Mouse (Mus musculus) limb, embryonic 10.5 days (tissue): ENCODE measurements around the gene Fbn1. TPM values are rescaled to one million over a fixed set of nuclear protein-coding genes. Genes with fewer than 3 reads are reported as not detected.

Experiments
- DNase-seq: peaks from one replicate; pipeline ENCODE4 v3.0.0-alpha.2; 2017; ENCODE audit warnings: low spot score
- H3K27ac ChIP-seq: fragments of 300-500 bp; sonication (generic); 2 replicates; pipeline ENCODE4 v1.5.1; 2016; ENCODE audit warnings: mild to moderate bottlenecking
- H3K27me3 ChIP-seq: fragments of 300-500 bp; sonication (generic); 2 replicates; pipeline ENCODE4 v1.6.1; 2016; ENCODE audit warnings: low read depth, mild to moderate bottlenecking; ENCODE audit not compliant: poor library complexity, severe bottlenecking
- H3K36me3 ChIP-seq: fragments of 300-500 bp; sonication (generic); 2 replicates; pipeline ENCODE4 v1.6.1; 2016; ENCODE audit warnings: mild to moderate bottlenecking, moderate library complexity
- H3K4me1 ChIP-seq: fragments of 300-500 bp; sonication (generic); 2 replicates; pipeline ENCODE4 v1.6.1; 2016
- H3K4me3 ChIP-seq: fragments of 300-500 bp; sonication (generic); 2 replicates; pipeline ENCODE4 v1.5.1; 2016; ENCODE audit warnings: mild to moderate bottlenecking, moderate library complexity
- H3K9me3 ChIP-seq: fragments of 300-500 bp; sonication (generic); replicated peaks from 2 replicates; pipeline ENCODE4 v1.6.1; 2016; ENCODE audit warnings: mild to moderate bottlenecking
- WGBS: fragments of 180-500 bp; shearing (Covaris S2); methylation state at CpG from one replicate; pipeline ENCODE4 v1.1.7; 2016; 5-methylcytosine and 5-hydroxymethylcytosine counted together
- polyA plus RNA-seq: library from polyadenylated mRNA; unstranded; fragments of >200 nt; fragmentation: Nextera tagmentation; extraction: Ambion mirVana; gene quantifications from 2 replicates; pipeline ENCODE4 v1.2.1, GENCODE M21; 2016

Fbn1 gene
- polyA plus RNA-seq, 1 experiment from 2014 or later, result 5.6 TPM

- H3K27ac ChIP-seq, result no peak overlapping the region
- no peaks in the 10 kb centered on the region for H3K4me1 ChIP-seq
- peaks cover 8% of the 10 kb centered on the region; the same call in 1 of the 2 replicates for H3K36me3 ChIP-seq
Measured at GRCm38 (mm10) chr2:125330506-125330905, 177.3 kb downstream of the Fbn1 start.

GRCm38 (mm10) chr2:125325125-125325855 lies 182.5 kb downstream of the Fbn1 start:
- Histone ChIP-seq H3K27ac (no peak overlapping the region), H3K27me3 (no peaks in the 10 kb centered on the region), H3K9me3 (no peaks in the 10 kb centered on the region), H3K4me1 (peaks cover 10% of the 10 kb centered on the region), H3K36me3 (peaks cover 6% of the 10 kb centered on the region; the same call in 1 of the 2 replicates), H3K4me3 (no peak overlapping the region)
- DNase-seq, result no peak
- 80% methylated on average over 7 of the region's 7 CpGs for WGBS

More at GRCm38 (mm10) chr2:125330506-125330905, 177.3 kb downstream of the Fbn1 start:
- Histone ChIP-seq H3K9me3 (no peaks in the 10 kb centered on the region), H3K27me3 (no peaks in the 10 kb centered on the region), H3K4me3 (no peak overlapping the region)
- no peak for DNase-seq
- WGBS, result 92% methylated on average over 10 of the region's 10 CpGs

DNA sequence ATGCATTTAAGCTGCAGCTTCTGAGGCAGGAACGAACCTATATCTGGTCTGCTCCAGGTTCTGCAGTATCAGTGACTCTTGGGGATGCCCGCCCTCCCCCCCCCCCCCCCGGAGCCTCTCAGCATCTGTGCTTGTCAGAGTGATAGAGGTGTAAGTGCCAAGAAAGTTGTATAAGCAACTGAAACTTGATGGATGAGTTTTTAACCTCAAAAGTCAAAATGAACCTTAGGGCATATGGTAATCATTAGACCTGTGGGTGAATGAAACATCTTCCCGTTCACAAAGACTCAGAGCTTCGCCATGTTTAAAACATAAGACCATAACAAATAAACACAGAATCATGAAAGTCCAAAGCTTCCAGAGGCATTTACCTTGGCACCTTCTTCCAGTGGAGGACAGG lies 183.3 kb downstream of the Fbn1 start:
- no peak for DNase-seq
- H3K4me3 ChIP-seq, result no peak overlapping the region
- WGBS, result 40% methylated on average over 5 of the region's 5 CpGs
- no peak overlapping the region for H3K27ac ChIP-seq
- H3K27me3 ChIP-seq, result no peaks in the 10 kb centered on the region
- peaks cover 10% of the 10 kb centered on the region for H3K4me1 ChIP-seq
- no peaks in the 10 kb centered on the region for H3K9me3 ChIP-seq
- H3K36me3 ChIP-seq, result peaks cover 6% of the 10 kb centered on the region; the same call in 1 of the 2 replicates

DNA sequence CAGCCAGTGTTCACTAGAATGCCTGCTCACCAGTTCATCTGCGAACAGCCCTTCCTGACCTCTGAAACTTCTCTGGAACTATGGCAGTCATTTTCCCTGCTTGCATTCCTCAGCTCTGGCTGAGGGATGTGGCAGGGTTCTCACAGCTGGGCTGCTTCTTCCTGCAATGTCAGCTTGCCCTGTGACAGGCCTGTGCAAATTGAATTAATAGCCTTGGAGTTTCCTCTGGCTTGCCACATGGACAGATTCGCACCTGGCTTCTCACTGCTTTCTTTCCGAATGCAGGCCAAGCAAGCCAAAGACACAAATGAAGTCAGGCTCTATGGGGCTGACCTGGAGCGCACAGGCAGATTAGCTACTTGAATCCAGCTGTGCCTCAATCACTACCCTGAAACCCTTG lies 184.4 kb downstream of the Fbn1 start:
- H3K27me3 ChIP-seq, result no peaks in the 10 kb centered on the region
- H3K27ac ChIP-seq, result no peak overlapping the region; the same call in 1 of the 2 replicates
- H3K4me1 ChIP-seq, result peaks cover 10% of the 10 kb centered on the region

DNA sequence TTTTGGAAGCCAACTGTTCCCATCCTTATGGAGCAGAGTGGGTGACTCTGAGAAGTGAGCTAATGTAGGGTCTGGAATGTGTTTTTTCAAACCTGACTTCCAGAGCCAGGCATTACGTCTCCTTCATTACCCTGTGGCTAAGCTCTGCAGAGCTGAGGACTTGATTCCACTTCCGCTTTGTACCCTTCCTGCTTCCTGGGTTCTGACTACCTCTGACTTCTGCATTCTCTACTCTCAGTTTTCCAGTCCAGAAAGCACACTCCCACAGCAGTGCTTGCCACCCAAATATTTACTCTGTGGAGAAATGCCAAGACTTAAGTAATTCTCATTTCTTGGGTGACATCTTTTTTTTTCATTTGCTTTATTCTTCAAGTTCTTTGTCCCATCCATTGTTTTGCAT lies 185.2 kb downstream of the Fbn1 start:
- H3K4me1 ChIP-seq, result peaks cover 10% of the 10 kb centered on the region
- no peak for DNase-seq
- H3K36me3 ChIP-seq, result peaks cover 3% of the 10 kb centered on the region; the same call in 1 of the 2 replicates
- H3K9me3 ChIP-seq, result no peaks in the 10 kb centered on the region
- no peak overlapping the region for H3K4me3 ChIP-seq
- WGBS, result 82% methylated on average over 2 of the region's 2 CpGs
- no peak overlapping the region for H3K27ac ChIP-seq
- H3K27me3 ChIP-seq, result no peaks in the 10 kb centered on the region

More for the DNA sequence above, 184.4 kb downstream of the Fbn1 start:
- peaks cover 6% of the 10 kb centered on the region; the same call in 1 of the 2 replicates for H3K36me3 ChIP-seq
- no peak overlapping the region for H3K4me3 ChIP-seq
- WGBS, result 47% methylated on average over 4 of the region's 4 CpGs
- peak; percentile 37 for DNase-seq
- no peaks in the 10 kb centered on the region for H3K9me3 ChIP-seq

DNA sequence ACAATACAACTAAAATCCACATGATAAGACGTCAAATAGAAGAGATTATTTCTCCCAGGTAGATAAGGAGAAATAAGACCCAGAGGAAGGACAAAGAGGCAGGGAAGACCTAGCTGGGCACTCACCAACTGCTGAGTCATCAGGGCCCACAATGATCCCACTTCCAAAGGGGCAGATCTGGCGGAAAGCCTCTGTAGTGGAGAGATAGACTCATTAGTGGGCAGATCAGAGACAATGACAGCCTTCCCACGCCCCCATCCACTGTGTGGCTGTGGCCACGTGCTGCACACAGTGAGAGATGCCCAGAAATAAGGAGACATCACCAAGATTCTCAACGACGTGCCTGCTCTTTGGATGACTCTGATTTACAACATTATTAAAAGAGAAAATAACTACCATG lies 186.7 kb downstream of the Fbn1 start:
- H3K9me3 ChIP-seq, result no peaks in the 10 kb centered on the region
- H3K4me3 ChIP-seq, result no peak overlapping the region
- DNase-seq, result no peak
- H3K36me3 ChIP-seq, result peaks cover 9% of the 10 kb centered on the region
- peaks cover 10% of the 10 kb centered on the region for H3K4me1 ChIP-seq
- no peak overlapping the region for H3K27ac ChIP-seq
- WGBS, result 90% methylated on average over 6 of the region's 6 CpGs
- H3K27me3 ChIP-seq, result no peaks in the 10 kb centered on the region

DNA sequence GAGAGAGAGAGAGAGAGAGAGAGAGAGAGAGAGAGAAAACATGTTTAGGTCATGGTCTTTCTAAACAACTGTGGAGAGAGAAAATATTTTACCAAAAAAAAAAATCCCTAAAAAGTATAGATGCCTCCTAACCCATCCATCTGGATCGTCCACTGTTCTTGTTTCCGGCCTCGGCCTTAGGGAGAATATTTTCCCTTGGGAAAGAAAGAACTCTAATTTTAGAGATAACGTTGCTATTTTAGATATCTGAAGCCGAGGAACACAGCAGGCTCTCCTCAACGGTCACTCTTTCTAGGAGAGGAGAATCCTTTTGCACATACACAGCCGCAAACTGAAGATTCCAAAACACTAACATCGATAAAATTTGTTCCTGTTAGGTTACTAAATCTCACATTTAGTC lies 188.1 kb downstream of the Fbn1 start:
- no peak overlapping the region for H3K4me3 ChIP-seq
- no peaks in the 10 kb centered on the region for H3K9me3 ChIP-seq
- H3K4me1 ChIP-seq, result peaks cover 8% of the 10 kb centered on the region
- peaks cover 10% of the 10 kb centered on the region for H3K36me3 ChIP-seq
- 92% methylated on average over 8 of the region's 8 CpGs for WGBS
- H3K27ac ChIP-seq, result no peak overlapping the region
- H3K27me3 ChIP-seq, result no peaks in the 10 kb centered on the region
- no peak for DNase-seq

GRCm38 (mm10) chr2:125318371-125319061 lies 189.3 kb downstream of the Fbn1 start:
- H3K27ac ChIP-seq, result no peak overlapping the region
- peaks cover 5% of the 10 kb centered on the region for H3K4me1 ChIP-seq
- H3K36me3 ChIP-seq, result peaks cover 12% of the 10 kb centered on the region
- no peak for DNase-seq
- H3K27me3 ChIP-seq, result no peaks in the 10 kb centered on the region
- H3K9me3 ChIP-seq, result no peaks in the 10 kb centered on the region
- H3K4me3 ChIP-seq, result no peak overlapping the region
- 78% methylated on average over 5 of the region's 5 CpGs for WGBS

DNA sequence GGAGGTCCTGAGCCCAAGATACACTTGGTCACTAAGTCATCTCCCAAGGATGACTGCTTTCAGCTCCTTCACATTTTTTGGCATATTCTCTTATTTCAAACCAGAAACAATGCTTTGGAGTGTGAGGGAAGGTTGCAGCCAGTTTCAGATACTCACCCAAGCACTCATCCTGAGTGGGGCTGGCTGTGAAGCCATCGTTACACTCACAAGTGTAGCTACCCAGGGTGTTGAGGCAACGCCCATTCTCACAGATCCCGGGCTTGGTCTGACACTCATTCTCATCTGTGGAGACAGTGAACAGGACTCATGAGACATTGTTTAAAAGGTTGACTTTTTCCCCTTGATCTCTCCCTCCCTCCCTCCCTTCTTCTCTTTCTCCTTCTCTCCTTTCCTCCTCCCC lies 192.6 kb downstream of the Fbn1 start:
- Histone ChIP-seq H3K4me1 (no peaks in the 10 kb centered on the region), H3K36me3 (peaks cover 17% of the 10 kb centered on the region), H3K27ac (no peak overlapping the region), H3K9me3 (no peaks in the 10 kb centered on the region), H3K4me3 (no peak overlapping the region), H3K27me3 (no peaks in the 10 kb centered on the region)
- no peak for DNase-seq
- WGBS, result 84% methylated on average over 3 of the region's 3 CpGs

DNA sequence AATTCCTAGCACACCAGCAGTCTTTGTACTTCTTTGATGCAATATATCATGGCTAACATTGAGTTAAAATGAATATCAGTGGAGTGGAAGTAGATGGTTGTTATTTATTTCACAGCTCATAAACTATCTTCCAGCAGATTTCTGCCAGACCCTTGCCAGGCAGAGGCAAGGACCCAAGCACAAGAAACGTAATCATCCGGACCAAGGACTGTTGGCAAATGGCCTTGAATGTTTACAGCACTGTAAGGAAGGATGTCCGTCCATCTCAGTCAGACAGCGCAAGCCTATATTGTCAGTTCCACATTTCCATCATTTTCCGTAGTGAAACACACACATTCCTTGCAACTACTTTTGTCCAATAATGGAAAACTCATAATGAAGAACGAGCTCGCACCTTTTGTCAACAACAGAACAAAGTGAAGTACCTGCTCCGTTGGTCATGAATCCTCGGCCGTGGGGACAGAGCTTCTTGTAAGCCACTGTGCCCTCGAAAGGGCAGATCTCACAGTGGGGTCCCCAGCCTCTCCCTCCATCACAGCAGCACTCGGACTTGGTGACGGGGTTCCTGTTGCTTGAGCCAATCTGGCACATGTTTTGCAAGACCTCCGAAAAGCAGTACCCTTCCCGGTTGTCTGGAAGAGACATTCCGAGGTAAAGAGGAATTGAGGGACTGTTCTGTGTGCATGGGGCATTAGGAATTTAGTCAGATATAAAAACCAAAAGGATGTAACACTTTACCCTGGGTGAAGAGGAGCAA lies 193.4 kb downstream of the Fbn1 start:
- no peak overlapping the region for H3K27ac ChIP-seq
- DNase-seq, result no peak
- no peaks in the 10 kb centered on the region for H3K4me1 ChIP-seq
- WGBS, result 92% methylated on average over 16 of the region's 16 CpGs
- H3K9me3 ChIP-seq, result no peaks in the 10 kb centered on the region
- no peaks in the 10 kb centered on the region for H3K27me3 ChIP-seq
- peaks cover 21% of the 10 kb centered on the region for H3K36me3 ChIP-seq
- no peak overlapping the region for H3K4me3 ChIP-seq

DNA sequence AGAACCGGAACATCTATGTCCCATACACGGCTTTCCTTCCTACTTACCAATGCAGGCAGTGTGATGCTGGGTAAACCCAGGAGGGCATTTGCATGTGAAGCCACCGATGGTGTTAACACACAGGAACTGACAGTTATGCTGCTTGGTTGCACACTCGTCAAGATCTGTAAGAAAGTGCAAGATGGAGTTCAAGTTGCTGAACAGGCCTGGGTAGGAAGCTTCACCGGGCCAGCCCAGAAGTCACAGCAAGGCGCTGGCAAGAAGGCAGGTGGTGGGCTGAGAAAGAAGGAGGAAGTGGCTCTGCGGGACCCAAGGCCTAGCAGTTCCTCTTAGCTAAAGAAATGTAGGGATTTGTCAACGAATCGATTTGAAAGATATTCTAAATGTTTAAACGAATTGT lies 198.1 kb downstream of the Fbn1 start:
- Histone ChIP-seq H3K27me3 (no peaks in the 10 kb centered on the region), H3K27ac (no peak overlapping the region), H3K36me3 (peaks cover 33% of the 10 kb centered on the region), H3K9me3 (no peaks in the 10 kb centered on the region), H3K4me1 (no peaks in the 10 kb centered on the region), H3K4me3 (no peak overlapping the region)
- no peak for DNase-seq
- WGBS, result 92% methylated on average over 10 of the region's 10 CpGs

DNA sequence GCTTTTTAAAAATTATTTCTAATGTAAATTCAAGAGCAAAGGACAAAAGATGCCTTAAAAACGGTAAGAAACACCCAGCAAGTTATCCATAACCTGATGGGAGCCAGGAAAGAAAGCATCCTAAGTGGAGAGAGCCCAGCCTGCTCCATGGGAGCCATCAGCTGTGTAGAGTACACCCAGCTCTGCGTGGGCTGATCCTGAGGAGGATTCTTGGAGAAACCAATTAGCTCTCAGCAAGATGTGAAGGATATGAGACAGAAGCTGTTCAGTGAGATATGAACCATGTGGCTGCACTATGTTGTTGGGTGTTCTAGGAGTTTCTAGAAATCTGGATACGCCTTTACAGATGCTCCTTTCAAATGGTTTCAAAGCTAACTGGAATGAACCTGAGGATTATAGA lies 202.1 kb downstream of the Fbn1 start:
- Histone ChIP-seq H3K27ac (no peak overlapping the region), H3K4me3 (no peak overlapping the region), H3K4me1 (peaks cover 7% of the 10 kb centered on the region; the same call in 1 of the 2 replicates), H3K36me3 (peaks cover 33% of the 10 kb centered on the region; the same call in 1 of the 2 replicates), H3K9me3 (no peaks in the 10 kb centered on the region), H3K27me3 (no peaks in the 10 kb centered on the region)
- DNase-seq, result no peak
- 92% methylated on average over 3 of the region's 3 CpGs for WGBS

DNA sequence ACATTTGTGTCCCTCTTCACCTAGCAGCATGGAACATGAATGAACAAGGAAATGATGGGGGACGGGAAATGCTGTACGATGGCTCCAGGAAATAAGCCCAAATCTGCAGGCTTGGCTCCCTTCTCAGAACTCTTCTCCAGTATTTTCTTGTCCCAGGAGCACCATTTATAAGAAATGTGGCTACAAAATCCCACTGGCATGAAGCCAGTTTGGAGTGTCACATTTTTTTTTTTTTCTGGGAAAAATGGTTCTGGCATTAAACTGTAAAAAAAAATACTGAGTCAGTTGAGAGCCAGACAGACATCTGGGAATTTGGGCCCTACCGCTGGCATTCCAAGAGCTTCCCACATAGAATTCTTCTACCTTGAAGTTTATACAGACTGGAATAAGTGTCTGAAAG lies 203.0 kb downstream of the Fbn1 start:
- Histone ChIP-seq H3K27ac (no peak overlapping the region), H3K27me3 (no peaks in the 10 kb centered on the region), H3K36me3 (peaks cover 33% of the 10 kb centered on the region; the same call in 1 of the 2 replicates), H3K9me3 (no peaks in the 10 kb centered on the region), H3K4me1 (peaks cover 7% of the 10 kb centered on the region; the same call in 1 of the 2 replicates), H3K4me3 (no peak overlapping the region)
- 97% methylated on average over 3 of the region's 3 CpGs for WGBS
- DNase-seq, result no peak
